8 mouse cellular contexts compared by ENCODE assay signal in the genomic region with DNA sequence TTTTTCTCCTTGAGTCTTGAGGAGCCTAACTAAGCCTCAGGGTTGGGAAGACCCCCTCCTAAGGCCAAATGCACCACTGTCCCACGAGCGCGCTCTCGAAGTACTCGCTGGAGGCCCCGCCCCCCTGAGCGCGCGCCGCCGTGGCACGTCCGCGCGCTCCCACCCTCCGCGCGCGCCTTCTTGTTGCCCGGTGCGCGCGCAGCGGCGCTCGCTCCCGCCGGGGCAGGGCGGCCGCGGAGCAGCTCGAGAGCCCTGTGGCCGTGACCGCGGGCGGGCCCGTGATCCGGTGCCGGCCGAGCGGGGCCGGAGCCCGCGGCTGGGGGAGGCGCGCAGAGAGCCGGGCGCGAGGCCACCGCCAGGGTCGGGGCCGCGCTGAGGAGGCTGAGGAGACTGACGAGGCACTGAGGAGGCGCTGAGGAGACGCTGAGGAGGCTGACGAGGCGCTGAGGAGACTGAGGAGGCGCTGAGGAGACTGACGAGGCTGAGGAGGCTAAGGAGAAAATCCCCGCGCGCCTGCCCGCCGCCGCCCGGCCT. TPM values are rescaled to one million over a fixed set of nuclear protein-coding genes. Genes with fewer than 3 reads are reported as not detected.
DNase-seq lines count a peak whose midpoint lies in the region; ATAC-seq lines count a peak whose summit lies in the region.

Gene Dip2c (plus strand): TSS at position 207 of the 534 bp plus-strand sequence.

- intact Hi-C loops in heart, postnatal 10 days (cut with DNase I): loop anchor here (2.0 to 5.0 kb wide), 3 partner anchors 76 to 190 kb away; no protein-coding TSS in a partner anchor

- DNase-seq in CD4-positive, CD25-positive, alpha-beta regulatory T cell, adult 2 months (ENCODE audit: low read depth, low spot score): peak; percentile 80
- DNase-seq in c-Kit-positive CD71-negative TER-119-negative erythroid progenitor cells, embryonic 14.5 days (ENCODE audit: low read depth): peak; percentile 56
- DNase-seq in heart, postnatal 10 days: peak; percentile 93
- peak; percentile 93 to 96 for DNase-seq in kidney, postnatal 4 days
- peak; percentile 55 for DNase-seq in telencephalon, adult 2 months (ENCODE audit: low read depth, low spot score)

- H3K4me2 ChIP-seq in forebrain, embryonic 13.5 days: peak within 1 kb of the TSS; percentile 66
- H3K4me2 ChIP-seq in liver, embryonic 15.5 days: peak within 1 kb of the TSS; percentile 78
- H3K4me2 ChIP-seq in neural tube, embryonic 13.5 days: peak within 1 kb of the TSS; percentile 67

- H3K4me3 ChIP-seq in forebrain, embryonic 13.5 days: peak within 1 kb of the TSS; percentile 94
- peak within 1 kb of the TSS; percentile 64 for H3K4me3 ChIP-seq in liver, embryonic 15.5 days (replicated peaks)
- peak within 1 kb of the TSS; percentile 91 for H3K4me3 ChIP-seq in neural tube, embryonic 13.5 days

- no peaks in the 10 kb centered on the region for H3K9me3 ChIP-seq in forebrain, embryonic 13.5 days (replicated peaks)
- H3K9me3 ChIP-seq in liver, embryonic 15.5 days (replicated peaks): no peaks in the 10 kb centered on the region
- H3K9me3 ChIP-seq in neural tube, embryonic 13.5 days: no peaks in the 10 kb centered on the region

- WGBS in forebrain, embryonic 13.5 days: under 1% methylated on average over 43 of the region's 67 CpGs
- WGBS in liver, embryonic 15.5 days (ENCODE audit: insufficient replicate concordance): under 1% methylated on average over 61 of the region's 67 CpGs
- 0% methylated on average over 55 of the region's 67 CpGs for WGBS in neural tube, embryonic 13.5 days

- no peaks in the 10 kb centered on the region for H3K27me3 ChIP-seq in forebrain, embryonic 13.5 days
- H3K27me3 ChIP-seq in liver, embryonic 15.5 days: peaks cover 41% of the 10 kb centered on the region
- H3K27me3 ChIP-seq in neural tube, embryonic 13.5 days: no peaks in the 10 kb centered on the region

- peak; percentile 94 for ATAC-seq in forebrain, embryonic 13.5 days
- peak; percentile 83 for ATAC-seq in liver, embryonic 15.5 days (ENCODE audit: insufficient read depth)
- ATAC-seq in neural tube, embryonic 13.5 days (ENCODE audit: low read depth): peak; percentile 94

- H3K4me1 ChIP-seq in forebrain, embryonic 13.5 days: peaks cover 26% of the 10 kb centered on the region
- no peaks in the 10 kb centered on the region for H3K4me1 ChIP-seq in liver, embryonic 15.5 days (replicated peaks)
- peaks cover 33% of the 10 kb centered on the region for H3K4me1 ChIP-seq in neural tube, embryonic 13.5 days (replicated peaks)

- H3K27ac ChIP-seq in forebrain, embryonic 13.5 days: peak within 1 kb of the TSS; percentile 99
- H3K27ac ChIP-seq in liver, embryonic 15.5 days (replicated peaks): peak within 1 kb of the TSS; percentile 57; the same call in 1 of the 2 replicates
- peak within 1 kb of the TSS; percentile 99 for H3K27ac ChIP-seq in neural tube, embryonic 13.5 days (replicated peaks)

- no peaks in the 10 kb centered on the region for H3K36me3 ChIP-seq in forebrain, embryonic 13.5 days (ENCODE audit: poor library complexity, severe bottlenecking)
- H3K36me3 ChIP-seq in liver, embryonic 15.5 days (replicated peaks): no peaks in the 10 kb centered on the region
- no peaks in the 10 kb centered on the region for H3K36me3 ChIP-seq in neural tube, embryonic 13.5 days

- H3K9ac ChIP-seq in forebrain, embryonic 13.5 days: peak within 1 kb of the TSS; percentile 95
- H3K9ac ChIP-seq in liver, embryonic 15.5 days: peak within 1 kb of the TSS; percentile 57
- peak within 1 kb of the TSS; percentile 98 for H3K9ac ChIP-seq in neural tube, embryonic 13.5 days

RNA-seq across cellular contexts. Expression of gene Dip2c, which starts in this region (rescaled TPM):
- 7.2 and 8.7 TPM in 2 replicates for polyA plus RNA-seq in forebrain, embryonic 13.5 days (2015; fragmentation: Nextera tagmentation; extraction: Ambion mirVana)
- total RNA-seq in heart, postnatal 10 days (2021): 10 to 100 TPM; 53.8 to 62.2 TPM
- polyA plus RNA-seq in liver, embryonic 15.5 days (2015; fragmentation: Nextera tagmentation; extraction: Ambion mirVana): 0.46 and 0.63 TPM in 2 replicates
- 10.5 and 11.8 TPM in 2 replicates for polyA plus RNA-seq in neural tube, embryonic 13.5 days (2015; fragmentation: Nextera tagmentation; extraction: Ambion mirVana)

Comparison
In these comparisons a context has a peak if more than half of its experiments do, and no peak if none do; other contexts are left out.
1. Peak in every context shown above with its lines: DNase-seq, ATAC-seq, H3K4me3 ChIP-seq and H3K27ac ChIP-seq.
2. Peak in ATAC-seq, H3K4me3 ChIP-seq, H3K27ac ChIP-seq, H3K9ac ChIP-seq and H3K4me2 ChIP-seq in liver, embryonic 15.5 days; RNA of the gene not detected or under 1 TPM.